Mouse (Mus musculus): ENCODE data around the gene Eif5b.
"Not testable (repeated sequence)": the region's sequence is repeated elsewhere in the genome, so short reads cannot be mapped to it uniquely, and the experiment has no call there.

Eif5b gene

GRCm38 (mm10) chr1:38006741-38007140 is 8.9 kb downstream of the Eif5b start:
- DNase-seq (ENCODE audit: low spot score) = no peak

- DNase-seq (ENCODE audit: low spot score) = no peak
These were observed 13.8 kb downstream of the Eif5b start for GRCm38 (mm10) chr1:38011647-38012046.

GRCm38 (mm10) chr1:38012104-38012503 is 14.3 kb downstream of the Eif5b start:
- DNase-seq (ENCODE audit: low spot score) = no peak

- DNase-seq (ENCODE audit: low spot score) = no peak
These were observed 14.7 kb downstream of the Eif5b start for GRCm38 (mm10) chr1:38012509-38012908.

GRCm38 (mm10) chr1:38014551-38015203 is 16.9 kb downstream of the Eif5b start:
- no peak for DNase-seq (ENCODE audit: low spot score)

GRCm38 (mm10) chr1:38027301-38027700 is 29.5 kb downstream of the Eif5b start:
- DNase-seq (ENCODE audit: low spot score) = no peak

GRCm38 (mm10) chr1:38031391-38031790 is 33.6 kb downstream of the Eif5b start:
- DNase-seq (ENCODE audit: low spot score) = no peak

GRCm38 (mm10) chr1:38035521-38035920 is 37.7 kb downstream of the Eif5b start:
- DNase-seq (ENCODE audit: low spot score) = no peak

- DNase-seq (ENCODE audit: low spot score) = no peak
These were observed 39.6 kb downstream of the Eif5b start for GRCm38 (mm10) chr1:38037375-38037774.

GRCm38 (mm10) chr1:38038898-38039297 is 41.1 kb downstream of the Eif5b start:
- DNase-seq (ENCODE audit: low spot score) = no peak

GRCm38 (mm10) chr1:38048121-38048520 is 50.3 kb downstream of the Eif5b start:
- no peak for DNase-seq (ENCODE audit: low spot score)

- no peak for DNase-seq (ENCODE audit: low spot score)
These were observed 51.8 kb downstream of the Eif5b start for GRCm38 (mm10) chr1:38049562-38049961.

GRCm38 (mm10) chr1:38055176-38055575 is 57.4 kb downstream of the Eif5b start:
- no peak for DNase-seq (ENCODE audit: low spot score)

- DNase-seq (ENCODE audit: low spot score) = no peak
These were observed 60.6 kb downstream of the Eif5b start for GRCm38 (mm10) chr1:38058417-38058816.

GRCm38 (mm10) chr1:38062156-38062555 is 64.3 kb downstream of the Eif5b start:
- not testable (repeated sequence) for DNase-seq (ENCODE audit: low spot score)

- DNase-seq (ENCODE audit: low spot score) = no peak
These were observed 69.5 kb downstream of the Eif5b start for GRCm38 (mm10) chr1:38067276-38067675.

GRCm38 (mm10) chr1:38071326-38071725 is 73.5 kb downstream of the Eif5b start:
- no peak for DNase-seq (ENCODE audit: low spot score)

GRCm38 (mm10) chr1:38081316-38081715 is 83.5 kb downstream of the Eif5b start:
- no peak for DNase-seq (ENCODE audit: low spot score)

- DNase-seq (ENCODE audit: low spot score) = no peak
These were observed 105.4 kb downstream of the Eif5b start for GRCm38 (mm10) chr1:38103214-38103613.

GRCm38 (mm10) chr1:38103813-38104212 is 106.0 kb downstream of the Eif5b start:
- DNase-seq (ENCODE audit: low spot score) = no peak
